Mouse (Mus musculus) stomach, embryonic 14.5 days (tissue): ENCODE measurements at regions not wholly inside any gene's neighbourhood (a gene's known extent, or its start where the extent isn't known, plus 50 kb on each side); places are given as distances from the start of the nearest gene placed in this dataset.

Experiments
- ATAC-seq: fragments of 200-750 bp; cut with Nextera tagmentation; 2 replicates; pipeline ENCODE4 v1.8.0; 2017; ENCODE audit warnings: low read depth, moderate TSS enrichment; ENCODE audit not compliant: insufficient number of reproducible peaks, insufficient read depth, low FRiP score
- H3K27ac ChIP-seq: fragments of 300-500 bp; sonication (generic); 2 replicates; pipeline ENCODE4 v1.5.1; 2014; ENCODE audit warnings: mild to moderate bottlenecking, low read length, moderate library complexity, mixed read lengths
- H3K27me3 ChIP-seq: fragments of 300-500 bp; sonication (generic); 2 replicates; pipeline ENCODE4 v1.6.1; 2014; ENCODE audit warnings: low read length, control low read depth, mixed read lengths; ENCODE audit not compliant: control insufficient read depth, insufficient read depth
- H3K36me3 ChIP-seq: fragments of 300-500 bp; sonication (generic); 2 replicates; pipeline ENCODE4 v1.6.1; 2014; ENCODE audit warnings: mild to moderate bottlenecking, control low read depth, low read length, moderate library complexity, mixed read lengths; ENCODE audit not compliant: control insufficient read depth, insufficient read depth
- H3K4me1 ChIP-seq: fragments of 300-500 bp; sonication (generic); 2 replicates; pipeline ENCODE4 v1.6.1; 2014; ENCODE audit warnings: low read length, control low read depth, mixed read lengths; ENCODE audit not compliant: control insufficient read depth, insufficient read depth
- H3K4me2 ChIP-seq: fragments of 300-500 bp; sonication (generic); replicated peaks from 2 replicates; pipeline ENCODE4 v1.6.1; 2014; ENCODE audit warnings: low read depth, low read length, control low read depth
- H3K4me3 ChIP-seq: fragments of 300-500 bp; sonication (generic); 2 replicates; pipeline ENCODE4 v1.5.1; 2014; ENCODE audit warnings: low read depth, low read length, control low read depth
- H3K9ac ChIP-seq: fragments of 300-500 bp; sonication (generic); replicated peaks from 2 replicates; pipeline ENCODE4 v1.6.1; 2014; ENCODE audit warnings: low read depth, mild to moderate bottlenecking, control low read depth, low read length, moderate library complexity, mixed read lengths
- H3K9me3 ChIP-seq: fragments of 300-500 bp; sonication (generic); 2 replicates; pipeline ENCODE4 v1.6.1; 2016; ENCODE audit warnings: low read depth, low read length, control low read depth; ENCODE audit not compliant: control insufficient read depth
- WGBS: fragments of 180-500 bp; shearing (Covaris S2); extraction: QIAGEN DNeasy Blood & Tissue Kit; methylation state at CpG from one replicate; pipeline ENCODE4 v1.1.7; 2014; 5-methylcytosine and 5-hydroxymethylcytosine counted together

DNA sequence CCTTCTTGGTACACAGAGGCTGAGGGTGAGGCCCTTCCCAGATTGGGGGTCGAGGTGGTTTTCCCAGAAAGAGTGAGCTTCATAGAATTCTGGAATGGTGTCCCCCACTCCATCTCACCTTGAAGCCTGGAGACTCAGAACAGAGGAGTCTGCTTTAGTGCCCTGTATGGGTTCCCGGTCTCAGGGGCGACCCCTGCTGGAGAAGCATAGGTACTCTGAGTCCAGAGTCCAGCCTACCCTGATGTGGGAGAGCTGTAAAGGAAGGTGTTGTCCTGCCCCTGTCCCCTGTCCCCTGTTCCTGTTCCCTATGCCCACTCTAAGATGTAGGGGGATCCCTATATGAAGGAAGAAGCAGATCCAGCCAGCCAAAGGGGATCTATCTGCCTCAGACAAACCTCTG, 111.9 kb downstream of the Olfm1 start:
- Histone ChIP-seq H3K4me2 (no peak overlapping the region), H3K9me3 (no peaks in the 10 kb centered on the region), H3K4me1 (no peaks in the 10 kb centered on the region), H3K9ac (no peak overlapping the region), H3K27ac (no peak overlapping the region), H3K36me3 (no peaks in the 10 kb centered on the region), H3K4me3 (no peak overlapping the region), H3K27me3 (no peaks in the 10 kb centered on the region)
- 10% methylated on average over 3 of the region's 3 CpGs for WGBS
- no peak for ATAC-seq

DNA sequence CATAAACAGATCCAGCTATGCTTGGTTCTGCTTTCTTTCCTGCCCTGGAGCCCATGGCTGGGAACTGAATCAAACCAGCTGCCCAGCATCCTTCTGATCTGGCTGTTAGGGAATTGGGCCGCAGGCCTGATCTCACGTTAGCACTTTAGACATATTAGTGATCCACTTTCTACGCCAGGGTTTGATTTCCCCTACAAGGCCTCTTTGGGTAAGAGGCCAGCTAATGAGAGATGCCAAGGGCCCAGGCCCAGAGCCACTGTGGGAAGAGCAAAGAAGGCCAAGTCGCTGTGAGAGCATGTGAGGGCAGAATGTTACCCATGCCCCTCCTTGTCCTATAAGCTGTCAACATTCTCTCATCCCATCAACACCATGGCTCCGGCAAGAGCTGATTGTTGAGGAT, 116.3 kb downstream of the Olfm1 start:
- no peak for ATAC-seq
- no peak overlapping the region for H3K27ac ChIP-seq
- H3K9ac ChIP-seq: no peak overlapping the region
- WGBS: 82% methylated on average over 5 of the region's 5 CpGs
- H3K4me1 ChIP-seq: no peaks in the 10 kb centered on the region
- H3K27me3 ChIP-seq: no peaks in the 10 kb centered on the region
- H3K36me3 ChIP-seq: no peaks in the 10 kb centered on the region
- no peak overlapping the region for H3K4me3 ChIP-seq
- no peak overlapping the region for H3K4me2 ChIP-seq
- H3K9me3 ChIP-seq: no peaks in the 10 kb centered on the region

DNA sequence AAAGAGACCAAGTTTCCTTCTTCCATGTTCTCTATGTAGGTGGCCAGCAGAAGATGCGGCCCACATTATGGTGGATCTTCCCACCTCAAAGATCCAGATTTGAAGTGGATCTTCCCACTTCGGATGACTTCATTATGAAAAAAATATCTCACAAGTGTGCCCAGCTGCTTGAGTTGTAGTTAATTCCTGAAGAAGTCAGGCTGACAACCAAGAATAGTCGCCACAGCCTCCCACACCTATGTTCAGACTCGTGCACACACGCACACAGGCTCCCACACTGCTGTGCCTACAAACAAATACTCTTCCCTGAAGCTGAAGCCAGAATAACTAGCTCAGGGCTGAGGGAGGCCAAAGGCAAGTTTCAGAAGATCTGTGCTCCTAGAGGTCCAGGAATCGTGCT, 119.4 kb downstream of the Olfm1 start:
- Histone ChIP-seq H3K9me3 (no peaks in the 10 kb centered on the region), H3K4me1 (no peaks in the 10 kb centered on the region), H3K9ac (no peak overlapping the region), H3K27me3 (no peaks in the 10 kb centered on the region), H3K4me3 (no peak overlapping the region), H3K27ac (no peak overlapping the region), H3K36me3 (no peaks in the 10 kb centered on the region), H3K4me2 (no peak overlapping the region)
- 87% methylated on average over 6 of the region's 6 CpGs for WGBS
- no peak for ATAC-seq

- 52% methylated on average over 11 of the region's 11 CpGs for WGBS
- Histone ChIP-seq H3K9me3 (no peaks in the 10 kb centered on the region), H3K4me2 (no peak overlapping the region), H3K27ac (no peak overlapping the region), H3K36me3 (no peaks in the 10 kb centered on the region), H3K4me1 (no peaks in the 10 kb centered on the region), H3K27me3 (no peaks in the 10 kb centered on the region), H3K9ac (no peak overlapping the region), H3K4me3 (no peak overlapping the region)
- no peak for ATAC-seq
These were observed 121.1 kb upstream of the Ppp1r26 start for GRCm38 (mm10) chr2:28325502-28325901.

GRCm38 (mm10) chr2:28326056-28326455, 120.5 kb upstream of the Ppp1r26 start:
- Histone ChIP-seq H3K4me3 (no peak overlapping the region), H3K9me3 (no peaks in the 10 kb centered on the region), H3K36me3 (no peaks in the 10 kb centered on the region), H3K4me1 (no peaks in the 10 kb centered on the region), H3K27me3 (no peaks in the 10 kb centered on the region), H3K4me2 (no peak overlapping the region), H3K27ac (no peak overlapping the region), H3K9ac (no peak overlapping the region)
- no peak for ATAC-seq
- 57% methylated on average over 6 of the region's 6 CpGs for WGBS

DNA sequence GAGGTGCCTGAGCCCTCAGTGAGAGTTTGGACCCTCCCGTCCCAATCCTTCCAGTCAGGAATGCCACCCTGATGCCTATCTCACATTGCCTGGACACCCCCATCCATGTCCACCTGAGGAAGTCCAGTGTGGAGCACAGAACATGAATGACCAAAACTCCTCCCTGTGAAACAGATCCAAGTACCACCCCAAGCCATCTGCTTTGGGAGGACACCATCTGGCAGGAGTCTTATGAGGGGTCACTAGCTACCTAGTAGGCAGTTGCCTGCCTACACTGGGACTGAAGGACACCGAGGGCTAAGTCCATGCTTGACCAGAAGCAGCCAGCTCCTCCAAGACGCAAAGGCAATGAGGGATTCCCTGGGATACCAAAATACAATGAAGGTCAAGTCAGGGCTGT, 119.9 kb upstream of the Ppp1r26 start:
- Histone ChIP-seq H3K27ac (no peak overlapping the region), H3K36me3 (no peaks in the 10 kb centered on the region), H3K9ac (no peak overlapping the region), H3K4me1 (no peaks in the 10 kb centered on the region), H3K27me3 (no peaks in the 10 kb centered on the region), H3K4me3 (no peak overlapping the region), H3K9me3 (no peaks in the 10 kb centered on the region), H3K4me2 (no peak overlapping the region)
- no peak for ATAC-seq
- 85% methylated on average over 3 of the region's 3 CpGs for WGBS

GRCm38 (mm10) chr2:28329130-28329529, 117.5 kb upstream of the Ppp1r26 start:
- no peak overlapping the region for H3K27ac ChIP-seq
- WGBS: 91% methylated on average over 5 of the region's 5 CpGs
- no peak for ATAC-seq
- H3K4me2 ChIP-seq: no peak overlapping the region
- no peaks in the 10 kb centered on the region for H3K9me3 ChIP-seq
- no peak overlapping the region for H3K9ac ChIP-seq
- H3K27me3 ChIP-seq: no peaks in the 10 kb centered on the region
- no peak overlapping the region for H3K4me3 ChIP-seq
- H3K4me1 ChIP-seq: no peaks in the 10 kb centered on the region
- H3K36me3 ChIP-seq: no peaks in the 10 kb centered on the region

GRCm38 (mm10) chr2:28335141-28335789, 111.3 kb upstream of the Ppp1r26 start:
- Histone ChIP-seq H3K4me1 (no peaks in the 10 kb centered on the region), H3K9ac (no peak overlapping the region), H3K4me3 (no peak overlapping the region), H3K4me2 (no peak overlapping the region), H3K36me3 (no peaks in the 10 kb centered on the region), H3K27me3 (no peaks in the 10 kb centered on the region), H3K27ac (no peak overlapping the region), H3K9me3 (no peaks in the 10 kb centered on the region)
- 40% methylated on average over 9 of the region's 9 CpGs for WGBS
- no peak for ATAC-seq

DNA sequence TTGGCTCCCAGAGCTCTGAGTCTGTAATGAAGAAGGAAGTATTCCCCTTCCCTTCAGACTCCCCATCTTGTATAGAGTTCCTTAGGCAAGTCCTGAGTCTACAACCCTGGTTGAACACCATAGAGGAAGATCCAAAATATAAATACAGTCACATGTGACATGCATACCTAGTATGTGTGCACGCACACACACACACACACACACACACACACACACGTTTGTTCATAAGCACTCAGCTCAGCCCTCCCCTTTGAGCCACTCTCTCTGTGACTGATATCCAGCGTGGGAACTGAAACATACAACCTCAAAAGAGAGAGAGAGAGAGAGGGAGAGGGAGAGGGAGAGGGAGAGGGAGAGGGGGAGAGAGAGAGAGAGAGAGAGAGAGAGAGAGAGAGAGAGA, 110.8 kb upstream of the Ppp1r26 start:
- Histone ChIP-seq H3K4me1 (no peaks in the 10 kb centered on the region), H3K27me3 (no peaks in the 10 kb centered on the region), H3K4me3 (no peak overlapping the region), H3K27ac (no peak overlapping the region), H3K9me3 (no peaks in the 10 kb centered on the region), H3K4me2 (no peak overlapping the region), H3K36me3 (no peaks in the 10 kb centered on the region), H3K9ac (no peak overlapping the region)
- no peak for ATAC-seq
- WGBS: 57% methylated on average over 3 of the region's 3 CpGs
